Mouse (Mus musculus) midbrain, embryonic 15.5 days (tissue): ENCODE data around the gene Ttc28. TPM values are rescaled to one million over a fixed set of nuclear protein-coding genes. Genes with fewer than 3 reads are reported as not detected.
"Not testable (repeated sequence)": the region's sequence is repeated elsewhere in the genome, so short reads cannot be mapped to it uniquely, and the experiment has no call there.

Experiments
- ATAC-seq: fragments of 200-750 bp; cut with Nextera tagmentation; replicated peaks from 2 replicates; pipeline ENCODE4 v1.8.0; 2017; ENCODE audit warnings: moderate TSS enrichment
- H3K27ac ChIP-seq: fragments of 300-500 bp; sonication (generic); 2 replicates; pipeline ENCODE4 v1.5.1; 2015; ENCODE audit warnings: mild to moderate bottlenecking, inconsistent platforms
- H3K27me3 ChIP-seq: fragments of 300-500 bp; sonication (generic); replicated peaks from 2 replicates; pipeline ENCODE4 v1.6.1; 2015; ENCODE audit warnings: inconsistent platforms
- H3K36me3 ChIP-seq: fragments of 300-500 bp; sonication (generic); replicated peaks from 2 replicates; pipeline ENCODE4 v1.6.1; 2015; ENCODE audit warnings: inconsistent platforms
- H3K4me1 ChIP-seq: fragments of 300-500 bp; sonication (generic); 2 replicates; pipeline ENCODE4 v1.6.1; 2015; ENCODE audit warnings: inconsistent platforms
- H3K4me2 ChIP-seq: fragments of 300-500 bp; sonication (generic); 2 replicates; pipeline ENCODE4 v1.6.1; 2015; ENCODE audit warnings: inconsistent platforms, mild to moderate bottlenecking, moderate library complexity
- H3K4me3 ChIP-seq: fragments of 300-500 bp; sonication (generic); 2 replicates; pipeline ENCODE4 v1.5.1; 2015; ENCODE audit warnings: mild to moderate bottlenecking, inconsistent platforms
- H3K9ac ChIP-seq: fragments of 300-500 bp; sonication (generic); 2 replicates; pipeline ENCODE4 v1.6.1; 2015; ENCODE audit warnings: mild to moderate bottlenecking, inconsistent platforms
- H3K9me3 ChIP-seq: fragments of 300-500 bp; sonication (generic); 2 replicates; pipeline ENCODE4 v1.6.1; 2016; ENCODE audit warnings: inconsistent platforms
- WGBS: fragments of 180-500 bp; shearing (Covaris S2); methylation state at CpG from one replicate; pipeline ENCODE4 v1.1.7; 2015; ENCODE audit warnings: mixed read lengths; 5-methylcytosine and 5-hydroxymethylcytosine counted together
- polyA plus RNA-seq: library from polyadenylated mRNA; unstranded; fragments of >200 nt; fragmentation: Nextera tagmentation; extraction: Ambion mirVana; gene quantifications from 2 replicates; pipeline ENCODE4 v1.2.1, GENCODE M21; 2015

Gene Ttc28
- polyA plus RNA-seq, 1 experiment from 2014 or later, result 23.8 TPM

DNA sequence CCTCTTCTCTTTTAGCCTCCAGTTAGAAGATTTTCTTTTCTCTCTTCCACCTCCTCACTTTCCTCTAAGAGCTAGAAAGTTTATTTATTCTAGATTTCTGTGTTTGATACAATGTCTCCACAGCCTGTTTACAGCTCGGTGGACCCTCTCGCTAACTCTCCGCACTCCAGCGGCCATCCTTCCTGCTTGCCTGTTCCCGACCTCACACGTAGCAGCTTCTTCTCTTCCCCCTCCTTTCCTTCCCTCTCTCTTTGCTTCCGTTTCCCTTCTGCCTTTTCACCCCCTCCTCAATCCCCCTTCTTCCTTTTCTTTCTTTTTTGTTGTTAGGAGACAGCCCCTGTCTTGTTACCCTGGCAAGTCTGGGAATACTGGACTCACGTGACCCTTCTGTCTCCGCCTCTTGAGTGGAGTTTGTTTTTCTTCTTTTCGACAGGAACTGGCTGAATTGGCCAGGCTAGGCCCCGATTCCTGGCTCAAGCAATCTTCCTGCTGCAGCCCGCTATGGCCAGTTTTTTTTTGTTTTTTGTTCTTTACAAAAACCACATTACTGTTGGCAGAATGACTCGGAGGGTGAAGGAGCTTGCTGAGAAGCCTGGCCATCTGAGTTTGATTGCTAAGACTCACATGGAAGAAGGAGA, 20.5 kb upstream of the Ttc28 start:
- no peak for ATAC-seq
- H3K9me3 ChIP-seq, result no peaks in the 10 kb centered on the region
- peak overlapping the region; percentile 53 for H3K27ac ChIP-seq
- no peak overlapping the region for H3K9ac ChIP-seq
- H3K36me3 ChIP-seq, result no peaks in the 10 kb centered on the region
- H3K27me3 ChIP-seq, result no peaks in the 10 kb centered on the region
- H3K4me1 ChIP-seq, result no peaks in the 10 kb centered on the region
- H3K4me3 ChIP-seq, result no peak overlapping the region
- no peak overlapping the region; the same call in 1 of the 2 replicates for H3K4me2 ChIP-seq
- 60% methylated on average over 13 of the region's 13 CpGs for WGBS

DNA sequence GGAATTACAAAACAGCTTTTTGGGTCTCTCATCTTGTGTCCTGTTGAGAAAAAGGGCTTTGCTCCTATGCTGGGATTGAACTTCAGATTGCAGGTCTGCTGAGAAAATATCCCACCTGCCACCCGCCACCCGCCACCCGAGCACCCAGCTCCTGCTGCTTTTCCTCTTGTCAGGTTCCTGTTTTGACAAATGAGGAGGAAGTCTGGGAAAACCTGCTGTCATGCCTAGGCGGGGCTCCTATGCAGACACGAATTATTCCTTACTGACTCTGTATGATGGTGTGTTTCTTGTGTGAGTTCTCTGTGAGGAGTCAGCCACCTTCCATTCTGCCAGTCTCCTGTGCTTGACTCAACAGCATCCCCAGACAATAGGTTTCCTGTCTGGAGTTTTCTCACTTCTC, 19.2 kb upstream of the Ttc28 start:
- H3K4me3 ChIP-seq, result no peak overlapping the region
- H3K4me1 ChIP-seq, result no peaks in the 10 kb centered on the region
- H3K4me2 ChIP-seq, result no peak overlapping the region
- no peaks in the 10 kb centered on the region for H3K27me3 ChIP-seq
- H3K9me3 ChIP-seq, result no peaks in the 10 kb centered on the region
- H3K27ac ChIP-seq, result no peak overlapping the region
- H3K36me3 ChIP-seq, result no peaks in the 10 kb centered on the region
- ATAC-seq, result no peak
- 88% methylated on average over 5 of the region's 5 CpGs for WGBS
- no peak overlapping the region for H3K9ac ChIP-seq

DNA sequence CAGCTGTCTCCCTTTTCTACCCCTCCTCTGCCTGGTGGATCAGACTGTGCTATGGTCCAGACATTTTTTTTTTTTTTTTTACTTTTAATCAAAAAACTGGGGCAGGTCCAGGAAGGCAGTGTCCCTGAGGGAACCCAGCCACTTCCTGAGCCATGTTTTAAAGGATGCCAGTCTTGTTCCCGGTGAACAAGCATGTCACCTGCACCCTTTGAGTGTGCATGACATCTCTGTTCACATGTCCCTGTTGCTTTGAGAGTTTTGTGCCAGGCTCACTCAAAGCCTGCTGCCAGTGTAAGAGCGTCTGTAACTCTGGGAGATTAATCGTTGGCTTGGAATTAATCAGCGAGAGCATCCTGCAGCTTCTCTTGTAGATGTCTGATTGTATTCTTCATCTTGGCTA, 11.1 kb upstream of the Ttc28 start:
- Histone ChIP-seq H3K4me3 (no peak overlapping the region), H3K27ac (peak overlapping the region; percentile 61), H3K9ac (no peak overlapping the region), H3K36me3 (no peaks in the 10 kb centered on the region), H3K27me3 (no peaks in the 10 kb centered on the region), H3K4me1 (peaks cover 33% of the 10 kb centered on the region), H3K9me3 (no peaks in the 10 kb centered on the region), H3K4me2 (no peak overlapping the region)
- peak; percentile 59 for ATAC-seq
- WGBS, result 32% methylated on average over 4 of the region's 4 CpGs

DNA sequence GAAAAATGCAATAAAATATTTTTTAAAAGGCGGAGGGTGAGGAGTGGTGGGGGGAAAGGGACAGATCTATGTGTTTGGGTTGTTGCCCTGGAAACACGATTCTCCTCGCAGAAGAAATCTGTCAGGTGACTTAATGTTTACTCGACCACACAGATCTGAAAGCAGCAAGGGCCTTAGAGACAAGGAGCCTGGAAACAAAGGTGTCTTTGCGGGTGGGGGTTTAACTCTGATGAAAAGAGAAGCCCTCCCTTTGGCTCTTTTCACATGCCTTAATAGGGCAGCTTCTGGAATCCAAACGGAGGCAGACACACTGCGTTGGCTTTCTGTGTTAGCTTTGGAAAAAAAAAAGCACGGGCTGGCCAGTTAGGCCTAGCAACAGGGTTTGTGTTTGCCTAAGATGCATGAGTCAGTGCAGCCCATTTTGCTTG, 10.3 kb upstream of the Ttc28 start:
- no peaks in the 10 kb centered on the region for H3K36me3 ChIP-seq
- H3K4me2 ChIP-seq, result no peak overlapping the region
- 21% methylated on average over 8 of the region's 8 CpGs for WGBS
- no peaks in the 10 kb centered on the region for H3K9me3 ChIP-seq
- no peak overlapping the region for H3K9ac ChIP-seq
- peak; percentile 53 for ATAC-seq
- H3K4me3 ChIP-seq, result no peak overlapping the region
- peaks cover 40% of the 10 kb centered on the region for H3K4me1 ChIP-seq
- peak overlapping the region; percentile 61 for H3K27ac ChIP-seq
- no peaks in the 10 kb centered on the region for H3K27me3 ChIP-seq

DNA sequence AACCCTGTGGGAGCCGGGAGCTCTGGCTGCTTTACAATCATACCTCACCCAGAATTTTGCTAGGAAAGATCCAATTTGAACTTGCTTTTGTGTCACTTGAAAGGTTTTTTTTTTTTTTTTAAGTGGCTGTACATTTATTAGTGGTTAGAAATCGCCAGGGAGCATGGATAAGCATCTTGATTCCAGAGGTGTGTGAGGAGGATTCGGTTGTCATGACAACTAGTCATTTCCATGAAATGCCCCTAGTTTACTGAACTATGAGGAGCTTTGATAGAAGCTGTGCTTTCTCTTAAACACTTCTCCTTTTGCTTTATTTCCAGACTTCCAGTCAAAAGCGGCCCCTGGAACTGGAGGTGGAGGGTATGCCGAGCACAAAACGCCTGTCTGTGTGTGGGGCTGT, 6.4 kb upstream of the Ttc28 start:
- Histone ChIP-seq H3K27ac (peak overlapping the region; percentile 71), H3K9ac (no peak overlapping the region), H3K4me1 (peaks cover 45% of the 10 kb centered on the region), H3K27me3 (no peaks in the 10 kb centered on the region), H3K4me2 (peak overlapping the region; percentile 6; the same call in 1 of the 2 replicates), H3K4me3 (no peak overlapping the region), H3K36me3 (no peaks in the 10 kb centered on the region), H3K9me3 (no peaks in the 10 kb centered on the region)
- 27% methylated on average over 6 of the region's 6 CpGs for WGBS
- ATAC-seq, result peak; percentile 60

DNA sequence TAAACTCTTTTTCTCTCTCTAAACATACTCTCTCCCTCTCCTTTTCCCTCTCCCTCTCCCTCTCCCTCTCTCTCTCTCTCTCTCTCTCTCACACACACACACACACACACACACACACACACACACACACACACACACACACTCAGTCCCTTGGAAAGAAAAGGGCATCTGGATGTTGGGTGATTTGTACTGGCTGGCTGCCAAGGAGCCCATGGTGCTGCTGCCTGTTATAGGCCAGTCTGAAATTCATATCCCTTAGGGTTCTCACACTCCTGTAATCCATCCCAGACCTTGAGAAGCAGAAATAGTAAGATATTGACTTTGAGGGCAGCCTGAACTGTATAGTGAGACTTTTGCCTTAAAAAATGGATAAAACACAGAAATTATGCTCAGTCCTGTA, 4.9 kb upstream of the Ttc28 start:
- H3K27me3 ChIP-seq, result no peaks in the 10 kb centered on the region
- H3K9ac ChIP-seq, result no peak overlapping the region
- ATAC-seq, result no peak
- H3K9me3 ChIP-seq, result no peaks in the 10 kb centered on the region
- H3K4me1 ChIP-seq, result peaks cover 35% of the 10 kb centered on the region
- no peak overlapping the region for H3K4me2 ChIP-seq
- H3K4me3 ChIP-seq, result no peak overlapping the region
- H3K36me3 ChIP-seq, result no peaks in the 10 kb centered on the region
- no peak overlapping the region for H3K27ac ChIP-seq

DNA sequence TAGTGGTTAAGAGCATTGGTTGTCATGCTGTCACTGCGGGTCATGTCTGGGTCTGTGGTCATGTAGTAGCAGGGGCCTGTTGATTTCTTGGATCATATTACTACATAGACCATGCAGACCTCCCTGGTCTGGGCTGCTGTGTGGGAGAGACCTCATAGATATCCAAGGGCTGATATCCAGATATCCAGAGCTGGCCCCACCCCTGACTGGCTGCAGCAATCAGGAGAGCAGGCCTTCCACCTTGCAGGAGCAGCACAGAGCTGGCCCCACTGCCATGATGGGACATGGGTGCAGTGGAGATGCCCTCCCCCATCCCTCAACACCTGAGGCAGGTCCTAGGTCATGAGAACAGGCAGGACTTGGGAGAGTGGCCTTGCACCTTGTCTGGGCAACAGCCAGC, 4.3 kb upstream of the Ttc28 start:
- Histone ChIP-seq H3K4me2 (no peak overlapping the region), H3K9ac (no peak overlapping the region), H3K4me3 (no peak overlapping the region), H3K9me3 (no peaks in the 10 kb centered on the region), H3K4me1 (peaks cover 38% of the 10 kb centered on the region), H3K27me3 (no peaks in the 10 kb centered on the region), H3K36me3 (no peaks in the 10 kb centered on the region), H3K27ac (no peak overlapping the region)
- ATAC-seq, result no peak
- 85% methylated on average over 1 of the region's 1 CpGs for WGBS

DNA sequence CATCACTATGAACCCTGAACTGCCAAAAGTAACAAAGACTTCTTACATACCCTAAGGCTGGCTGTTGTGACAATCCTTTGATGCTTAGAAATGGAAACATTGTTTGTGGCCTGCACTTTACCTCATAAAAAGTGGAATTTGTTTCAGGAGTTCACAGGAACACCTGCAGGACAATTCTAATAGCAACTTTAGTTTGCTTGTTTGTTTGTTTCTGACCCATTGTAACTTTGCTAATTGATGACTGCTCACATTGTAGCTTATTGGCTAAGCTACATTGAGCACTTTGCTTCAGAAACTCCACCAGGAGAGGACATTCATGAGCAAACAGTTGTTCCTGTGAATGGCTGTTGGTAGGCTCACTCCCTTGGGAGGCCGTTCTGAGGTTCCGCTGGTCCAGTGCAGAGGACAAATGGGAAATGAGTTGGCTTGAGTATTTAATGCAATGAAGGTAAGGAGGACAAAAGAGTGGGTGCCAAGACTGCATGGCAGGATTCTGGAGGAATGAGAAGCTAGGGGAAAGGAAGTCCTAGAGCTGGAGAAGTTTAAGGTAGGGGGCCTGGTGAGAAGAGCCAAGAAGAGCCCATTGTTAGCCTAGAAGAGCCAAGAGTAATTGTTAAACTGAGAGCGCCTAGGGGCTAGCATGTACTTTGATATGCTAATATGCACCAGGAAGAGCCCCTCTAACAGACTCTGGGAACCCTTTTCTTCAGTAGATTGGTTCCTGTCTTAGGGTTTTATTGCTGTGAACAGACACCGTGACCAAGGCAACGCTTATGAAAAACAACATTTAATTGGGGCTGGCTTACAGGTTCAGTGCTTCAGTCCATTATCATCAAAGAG, 1.7 kb upstream of the Ttc28 start:
- WGBS, result 60% methylated on average over 5 of the region's 5 CpGs
- no peak for ATAC-seq
- H3K4me2 ChIP-seq, result no peak overlapping the region

DNA sequence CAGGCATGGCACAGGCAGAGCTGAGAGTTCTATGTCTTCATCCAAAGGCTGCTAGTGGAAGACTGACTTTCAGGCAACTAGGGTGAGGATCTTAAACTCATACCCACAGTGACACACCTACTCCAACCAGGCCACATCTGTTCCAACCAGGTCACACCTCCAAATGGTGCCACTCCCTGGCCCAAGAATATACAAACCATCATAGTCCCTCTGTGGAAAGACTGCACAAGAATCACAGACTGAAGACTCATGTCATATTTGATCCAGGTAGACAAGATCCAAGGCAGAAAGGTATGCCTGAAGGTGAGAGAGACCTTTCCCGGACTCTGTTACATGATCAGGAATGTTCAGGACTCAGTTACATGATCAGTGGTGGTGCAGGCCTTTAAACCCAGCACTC, 1.1 kb upstream of the Ttc28 start:
- not testable (repeated sequence) for H3K9ac ChIP-seq, ATAC-seq, H3K9me3 ChIP-seq, H3K27ac ChIP-seq, H3K36me3 ChIP-seq, H3K4me3 ChIP-seq, H3K4me2 ChIP-seq, H3K27me3 ChIP-seq
- peaks cover 28% of the 10 kb centered on the region for H3K4me1 ChIP-seq
- WGBS, result 88% methylated on average over 1 of the region's 1 CpGs

More for the DNA sequence above, 1.7 kb upstream of the Ttc28 start:
- Histone ChIP-seq H3K27me3 (no peaks in the 10 kb centered on the region), H3K27ac (no peak overlapping the region), H3K36me3 (no peaks in the 10 kb centered on the region), H3K9me3 (no peaks in the 10 kb centered on the region), H3K4me3 (no peak overlapping the region), H3K9ac (no peak overlapping the region), H3K4me1 (peaks cover 34% of the 10 kb centered on the region)

DNA sequence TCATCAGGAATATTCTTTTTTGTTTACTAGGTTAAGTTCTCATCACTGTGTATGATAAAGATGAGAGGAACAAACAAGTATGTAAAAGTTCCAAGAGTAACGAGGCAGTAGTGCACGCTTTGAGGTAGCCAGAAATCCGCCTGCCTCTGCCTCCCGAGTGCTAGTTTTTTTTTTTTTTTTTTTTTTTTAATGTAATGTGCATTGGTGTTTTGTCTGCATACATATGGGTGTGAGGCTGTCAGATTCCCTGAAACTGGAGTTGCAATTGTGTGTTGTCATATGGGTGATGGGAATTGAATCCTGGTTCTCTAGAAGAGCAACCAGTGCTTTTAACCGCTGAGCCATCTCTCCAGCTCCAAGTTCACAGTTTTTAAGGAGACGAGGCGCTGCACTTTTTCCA, 561 bp upstream of the Ttc28 start:
- H3K4me3 ChIP-seq, result peak overlapping the region; percentile 87
- H3K9ac ChIP-seq, result peak overlapping the region; percentile 84
- WGBS, result 61% methylated on average over 7 of the region's 7 CpGs
- H3K4me1 ChIP-seq, result peaks cover 23% of the 10 kb centered on the region
- no peaks in the 10 kb centered on the region for H3K27me3 ChIP-seq
- no peaks in the 10 kb centered on the region for H3K9me3 ChIP-seq
- no peaks in the 10 kb centered on the region for H3K36me3 ChIP-seq
- ATAC-seq, result peak; percentile 3; the same call in 1 of the 2 replicates
- H3K4me2 ChIP-seq, result peak overlapping the region; percentile 80
- H3K27ac ChIP-seq, result peak overlapping the region; percentile 75

DNA sequence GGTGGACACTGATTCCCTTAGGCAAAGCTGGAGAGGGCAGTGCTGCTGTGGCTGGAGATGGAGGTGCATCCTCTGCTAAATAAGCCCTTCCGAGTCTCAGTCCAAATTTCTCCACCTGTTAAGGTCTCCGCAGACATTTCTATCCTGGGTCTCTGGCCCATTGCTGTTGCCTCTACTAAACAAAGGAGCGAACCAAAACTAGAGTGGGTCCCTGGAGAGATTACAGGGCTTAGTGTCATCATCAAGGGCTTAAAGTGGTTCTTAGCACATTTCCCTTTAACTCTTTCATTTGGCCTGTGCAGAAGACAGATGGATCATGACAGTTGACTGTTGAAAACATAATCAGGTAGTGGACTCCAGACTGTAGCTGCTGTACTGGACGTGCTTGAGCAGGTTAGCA, 9.0 kb downstream of the Ttc28 start:
- WGBS, result 64% methylated on average over 4 of the region's 4 CpGs
- no peak overlapping the region for H3K4me2 ChIP-seq
- 0 out of 2 replicates have a peak, but pooled peaks cover 8% of the 10 kb centered on the region for H3K36me3 ChIP-seq
- no peak overlapping the region for H3K4me3 ChIP-seq
- H3K9ac ChIP-seq, result no peak overlapping the region
- H3K27ac ChIP-seq, result no peak overlapping the region
- H3K27me3 ChIP-seq, result no peaks in the 10 kb centered on the region
- no peaks in the 10 kb centered on the region for H3K9me3 ChIP-seq
- no peaks in the 10 kb centered on the region for H3K4me1 ChIP-seq
- ATAC-seq, result no peak

DNA sequence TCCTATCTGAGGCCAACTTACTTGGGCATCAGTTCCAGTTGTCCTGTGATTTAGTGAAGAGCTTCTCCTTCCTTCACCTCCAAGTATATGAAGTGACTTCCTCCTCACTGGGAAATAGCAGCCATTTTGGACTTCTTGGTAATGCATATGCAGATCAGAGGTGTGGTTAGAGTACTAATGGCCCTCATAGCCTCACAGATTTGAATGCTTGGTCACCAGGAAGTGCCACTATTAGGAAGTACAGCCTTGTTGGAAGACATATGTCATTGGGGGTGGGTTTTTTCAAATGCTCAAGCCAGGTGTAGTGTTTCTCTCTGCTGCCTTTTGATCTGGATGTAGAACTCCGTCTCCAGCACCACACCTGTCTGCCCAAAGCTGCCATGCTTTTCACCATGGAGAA, 10.3 kb downstream of the Ttc28 start:
- H3K27me3 ChIP-seq, result no peaks in the 10 kb centered on the region
- 86% methylated on average over 1 of the region's 1 CpGs for WGBS
- H3K4me1 ChIP-seq, result no peaks in the 10 kb centered on the region
- no peak overlapping the region for H3K4me3 ChIP-seq
- no peak overlapping the region for H3K27ac ChIP-seq
- no peak overlapping the region for H3K9ac ChIP-seq
- no peak overlapping the region for H3K4me2 ChIP-seq
- no peak for ATAC-seq
- H3K36me3 ChIP-seq, result 0 out of 2 replicates have a peak, but pooled peaks cover 13% of the 10 kb centered on the region
- no peaks in the 10 kb centered on the region for H3K9me3 ChIP-seq

DNA sequence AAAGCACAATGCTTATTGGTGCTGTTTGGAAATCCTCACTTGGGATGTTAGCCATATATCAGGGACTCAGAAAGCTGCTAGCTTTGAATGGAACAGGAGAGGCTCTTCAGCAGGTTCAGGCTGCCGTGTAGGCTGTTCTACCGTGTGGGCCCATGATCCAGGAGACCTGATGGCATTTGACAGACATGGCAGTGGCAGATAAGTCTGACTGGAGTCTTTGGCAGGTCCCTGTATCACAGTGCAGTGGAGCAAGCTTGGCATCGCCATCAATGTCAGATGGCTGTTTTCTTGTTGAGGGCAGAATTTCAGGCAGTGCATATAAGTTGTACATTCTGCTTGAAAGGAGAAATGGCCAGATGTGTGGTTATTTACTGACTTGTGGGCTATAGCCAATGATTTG, 11.0 kb downstream of the Ttc28 start:
- Histone ChIP-seq H3K27ac (no peak overlapping the region), H3K27me3 (no peaks in the 10 kb centered on the region), H3K36me3 (0 out of 2 replicates have a peak, but pooled peaks cover 13% of the 10 kb centered on the region), H3K9me3 (no peaks in the 10 kb centered on the region), H3K9ac (no peak overlapping the region), H3K4me3 (no peak overlapping the region), H3K4me2 (no peak overlapping the region), H3K4me1 (no peaks in the 10 kb centered on the region)
- WGBS, result 93% methylated on average over 3 of the region's 3 CpGs
- no peak for ATAC-seq
